In genomic region chr13:54171761-54172160, GRCm38 (mm10) we compare ENCODE assay signal across 17 mouse cellular contexts. TPM values are rescaled to one million over a fixed set of nuclear protein-coding genes. Genes with fewer than 3 reads are reported as not detected.
"Had no signal": no experiment of that assay in that cellular context is flagged by ENCODE, and none has a peak within 500 bp of the region (broad histone marks: within the 10 kb centered on the region; RNA-seq: fewer than 3 reads in every experiment).

No protein-coding gene starts in this region.

- ATAC-seq: liver, embryonic 12.5 days had no signal

- DNase-seq: kidney, postnatal 10 days; kidney, postnatal 4 days; left cerebral cortex, postnatal 4 days; lung, adult 18-20 months; lung, postnatal 10 days; lung, postnatal 36 days; right cerebral cortex, adult 18-20 months; right cerebral cortex, postnatal 14 days; right cerebral cortex, postnatal 4 days; thymus, adult 2 months; thymus, postnatal 14 days; thymus, postnatal 4 days had no signal

RNA-seq across cellular contexts. Expression of gene Hrh2, which starts 20.2 kb away (rescaled TPM):
- polyA plus RNA-seq: kidney, embryonic 15.5 days; limb, embryonic 12.5 days; limb, embryonic 15.5 days; neural tube, embryonic 11.5 days had no signal
